Mouse (Mus musculus) embryonic facial prominence, embryonic 10.5 days (tissue): ENCODE measurements around the gene Cracr2a. TPM values are rescaled to one million over a fixed set of nuclear protein-coding genes. Genes with fewer than 3 reads are reported as not detected.

Experiments used
- DNase-seq: peaks from one replicate; pipeline ENCODE4 v3.0.0-alpha.2; 2017; ENCODE audit warnings: low spot score
- H3K27ac ChIP-seq: fragments of 300-500 bp; sonication (generic); replicated peaks from 2 replicates; pipeline ENCODE4 v1.5.1; 2016; ENCODE audit warnings: mild to moderate bottlenecking
- H3K27me3 ChIP-seq: fragments of 300-500 bp; sonication (generic); replicated peaks from 2 replicates; pipeline ENCODE4 v1.6.1; 2016; ENCODE audit warnings: low read depth, mild to moderate bottlenecking; ENCODE audit not compliant: poor library complexity, severe bottlenecking
- H3K36me3 ChIP-seq: fragments of 300-500 bp; sonication (generic); replicated peaks from 2 replicates; pipeline ENCODE4 v1.6.1; 2016; ENCODE audit warnings: mild to moderate bottlenecking, moderate library complexity
- H3K4me1 ChIP-seq: fragments of 300-500 bp; sonication (generic); 2 replicates; pipeline ENCODE4 v1.6.1; 2016
- H3K4me3 ChIP-seq: fragments of 300-500 bp; sonication (generic); 2 replicates; pipeline ENCODE4 v1.5.1; 2016; ENCODE audit warnings: mild to moderate bottlenecking, moderate library complexity
- H3K9me3 ChIP-seq: fragments of 300-500 bp; sonication (generic); 2 replicates; pipeline ENCODE4 v1.6.1; 2016; ENCODE audit warnings: mild to moderate bottlenecking
- WGBS: fragments of 180-500 bp; shearing (Covaris S2); methylation state at CpG from one replicate; pipeline ENCODE4 v1.1.7; 2016; 5-methylcytosine and 5-hydroxymethylcytosine counted together
- polyA plus RNA-seq: library from polyadenylated mRNA; unstranded; fragments of >200 nt; fragmentation: Nextera tagmentation; extraction: Ambion mirVana; gene quantifications from 2 replicates; pipeline ENCODE4 v1.2.1, GENCODE M21; 2016

Gene Cracr2a
- polyA plus RNA-seq, 1 experiment from 2014 or later, result 1.2 TPM

DNA sequence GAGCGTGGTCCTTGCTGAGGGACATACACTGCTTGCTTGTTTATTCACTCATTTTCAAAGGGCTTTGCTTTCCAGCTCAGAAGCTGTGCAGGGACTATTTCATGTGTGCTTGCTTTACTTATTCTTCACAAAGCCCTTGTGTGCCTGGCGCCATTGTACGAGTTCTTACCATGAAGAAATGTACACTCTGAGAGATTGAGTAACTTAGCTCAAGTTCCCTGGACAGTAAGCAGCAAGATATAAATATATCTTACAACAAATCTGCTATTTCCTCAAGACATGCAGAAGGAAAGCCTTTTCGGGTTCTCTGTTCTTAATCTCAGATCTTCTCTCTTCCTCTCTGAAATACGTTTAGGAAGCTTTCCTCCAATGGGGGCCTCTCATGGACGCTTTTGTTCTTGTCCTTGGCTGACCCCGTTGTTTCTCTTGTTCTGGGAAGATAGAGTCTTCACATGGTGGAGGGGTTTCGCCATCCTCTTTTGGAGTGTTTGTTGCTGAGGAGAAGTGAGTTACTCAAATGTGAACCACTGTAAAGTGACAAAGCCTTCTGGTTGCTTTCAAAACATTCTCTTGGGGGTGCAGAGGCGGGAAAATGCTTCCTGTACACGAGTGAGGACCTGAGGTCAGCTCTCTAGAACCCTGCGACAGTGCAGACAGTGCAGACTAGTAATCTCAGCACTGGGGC is 12.8 kb downstream of the Cracr2a start:
- Histone ChIP-seq H3K27me3 (no peaks in the 10 kb centered on the region), H3K4me1 (0 out of 2 replicates have a peak, but pooled peaks cover 3% of the 10 kb centered on the region), H3K4me3 (no peak overlapping the region), H3K27ac (no peak overlapping the region), H3K36me3 (no peaks in the 10 kb centered on the region), H3K9me3 (no peaks in the 10 kb centered on the region)
- DNase-seq, result no peak
- WGBS, result 81% methylated on average over 11 of the region's 11 CpGs

DNA sequence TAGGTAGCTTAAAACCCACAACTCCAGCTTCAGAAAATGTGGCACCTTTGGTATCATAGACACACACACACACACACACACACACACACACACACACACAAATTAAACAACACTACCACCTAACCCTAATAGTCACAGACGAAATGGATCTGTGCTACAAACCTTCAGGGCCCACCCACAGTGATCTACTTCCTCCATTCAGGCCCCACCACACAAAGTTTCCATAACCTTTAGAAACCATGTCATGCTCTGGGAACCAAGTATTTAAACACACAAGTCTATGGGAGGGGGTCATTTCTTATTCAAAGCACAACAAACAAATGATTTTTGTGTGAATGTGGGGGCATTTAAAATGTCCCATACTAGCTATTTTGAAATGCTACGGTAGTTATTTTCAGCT is 14.1 kb downstream of the Cracr2a start:
- Histone ChIP-seq H3K27ac (no peak overlapping the region), H3K9me3 (no peaks in the 10 kb centered on the region), H3K4me3 (no peak overlapping the region), H3K27me3 (no peaks in the 10 kb centered on the region), H3K4me1 (peaks cover 3% of the 10 kb centered on the region; the same call in 1 of the 2 replicates), H3K36me3 (no peaks in the 10 kb centered on the region)
- no peak for DNase-seq
- 83% methylated on average over 2 of the region's 2 CpGs for WGBS

DNA sequence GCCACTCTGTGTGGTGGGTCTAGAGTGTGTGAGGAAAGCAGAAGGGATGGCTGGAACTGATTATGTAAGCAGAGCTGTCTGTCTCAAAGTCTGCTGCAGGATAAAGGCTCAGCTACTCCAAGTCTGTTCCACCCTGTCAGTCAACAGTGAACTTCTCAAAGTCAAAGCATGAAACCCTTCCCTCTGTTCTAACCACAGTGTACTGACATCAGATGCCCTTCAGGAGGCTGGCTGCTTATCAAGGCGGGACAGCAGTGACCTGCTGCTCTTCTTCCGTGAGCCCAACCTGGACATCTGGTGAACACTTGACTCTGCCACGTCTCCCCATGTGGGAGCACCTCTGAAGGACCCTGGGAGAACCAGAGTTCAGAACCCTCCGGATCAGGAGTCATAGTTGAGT is 16.6 kb downstream of the Cracr2a start:
- H3K27me3 ChIP-seq, result 0 out of 2 replicates have a peak, but pooled peaks cover 14% of the 10 kb centered on the region
- no peak overlapping the region for H3K4me3 ChIP-seq
- no peaks in the 10 kb centered on the region for H3K9me3 ChIP-seq
- 66% methylated on average over 4 of the region's 4 CpGs for WGBS
- H3K27ac ChIP-seq, result no peak overlapping the region
- peaks cover 13% of the 10 kb centered on the region for H3K4me1 ChIP-seq
- DNase-seq, result no peak
- H3K36me3 ChIP-seq, result no peaks in the 10 kb centered on the region

DNA sequence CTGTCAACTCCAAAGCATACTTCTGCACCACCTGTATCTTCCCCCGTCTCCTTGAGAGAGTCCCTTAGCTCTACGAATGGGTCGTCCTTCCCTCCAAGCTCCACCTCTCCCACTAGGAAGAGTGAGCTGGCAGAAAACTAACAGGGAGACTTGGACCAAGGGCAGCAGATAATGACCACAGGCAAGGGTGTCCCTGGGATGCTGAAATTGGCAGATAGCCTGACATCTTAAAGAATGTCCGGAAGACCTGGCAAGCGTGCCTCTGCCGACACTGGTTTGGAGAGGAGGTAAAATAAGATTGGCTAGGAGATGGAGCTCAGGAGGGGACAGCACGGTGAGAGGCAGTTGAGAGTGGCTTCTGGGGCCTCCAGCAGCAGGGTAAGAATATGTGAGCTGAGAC is 17.2 kb downstream of the Cracr2a start:
- Histone ChIP-seq H3K27me3 (0 out of 2 replicates have a peak, but pooled peaks cover 14% of the 10 kb centered on the region), H3K36me3 (no peaks in the 10 kb centered on the region), H3K4me1 (peaks cover 15% of the 10 kb centered on the region), H3K9me3 (no peaks in the 10 kb centered on the region), H3K4me3 (no peak overlapping the region), H3K27ac (no peak overlapping the region)
- 78% methylated on average over 7 of the region's 7 CpGs for WGBS
- DNase-seq, result no peak

DNA sequence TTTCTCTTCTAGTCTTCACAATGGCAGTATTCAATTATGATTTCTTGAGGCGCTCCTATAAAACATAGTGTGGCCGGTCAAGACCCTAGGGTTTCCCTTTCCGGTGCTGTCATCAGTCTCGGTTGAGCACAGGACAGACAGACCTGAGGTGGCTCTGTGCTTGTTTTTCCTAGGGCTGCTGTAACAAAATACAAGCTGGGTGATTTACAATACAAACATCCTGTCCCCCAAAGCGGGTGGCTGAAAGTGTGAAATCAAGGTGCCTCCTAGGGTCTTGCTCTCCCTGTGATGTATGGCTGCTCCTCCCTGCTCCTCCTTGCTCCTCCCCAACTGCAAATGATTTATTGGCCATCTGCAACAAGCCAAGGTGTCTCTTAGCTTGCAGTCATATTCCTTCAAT is 17.7 kb downstream of the Cracr2a start:
- H3K4me1 ChIP-seq, result peaks cover 15% of the 10 kb centered on the region
- H3K9me3 ChIP-seq, result no peaks in the 10 kb centered on the region
- H3K27me3 ChIP-seq, result 0 out of 2 replicates have a peak, but pooled peaks cover 14% of the 10 kb centered on the region
- H3K4me3 ChIP-seq, result no peak overlapping the region
- H3K36me3 ChIP-seq, result no peaks in the 10 kb centered on the region
- H3K27ac ChIP-seq, result no peak overlapping the region
- no peak for DNase-seq
- WGBS, result 71% methylated on average over 5 of the region's 5 CpGs

DNA sequence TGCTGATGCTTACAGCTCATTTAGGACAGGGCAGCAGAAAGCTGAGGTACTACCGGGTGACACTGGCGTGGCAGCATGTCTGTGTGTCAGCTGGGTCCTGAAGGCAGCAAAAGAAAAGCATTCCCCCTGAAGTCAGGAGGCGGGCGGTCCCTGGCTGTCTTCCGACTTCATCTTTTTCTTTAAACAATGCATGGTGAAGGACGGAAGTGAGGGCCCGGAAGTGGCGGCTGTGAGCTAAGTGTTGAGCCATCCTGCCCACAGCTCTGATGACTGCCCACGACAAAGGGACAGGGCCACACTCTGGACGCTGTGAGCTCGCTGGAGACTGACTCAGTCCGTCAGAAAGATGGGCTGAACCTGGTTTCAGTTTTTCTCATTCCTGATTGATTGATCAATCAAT is 20.8 kb downstream of the Cracr2a start:
- H3K4me3 ChIP-seq, result peak overlapping the region; percentile 42
- DNase-seq, result no peak
- no peak overlapping the region; the same call in 1 of the 2 replicates for H3K27ac ChIP-seq
- peaks cover 15% of the 10 kb centered on the region for H3K4me1 ChIP-seq
- no peaks in the 10 kb centered on the region for H3K9me3 ChIP-seq
- WGBS, result 56% methylated on average over 12 of the region's 12 CpGs
- 0 out of 2 replicates have a peak, but pooled peaks cover 14% of the 10 kb centered on the region for H3K27me3 ChIP-seq
- H3K36me3 ChIP-seq, result no peaks in the 10 kb centered on the region

DNA sequence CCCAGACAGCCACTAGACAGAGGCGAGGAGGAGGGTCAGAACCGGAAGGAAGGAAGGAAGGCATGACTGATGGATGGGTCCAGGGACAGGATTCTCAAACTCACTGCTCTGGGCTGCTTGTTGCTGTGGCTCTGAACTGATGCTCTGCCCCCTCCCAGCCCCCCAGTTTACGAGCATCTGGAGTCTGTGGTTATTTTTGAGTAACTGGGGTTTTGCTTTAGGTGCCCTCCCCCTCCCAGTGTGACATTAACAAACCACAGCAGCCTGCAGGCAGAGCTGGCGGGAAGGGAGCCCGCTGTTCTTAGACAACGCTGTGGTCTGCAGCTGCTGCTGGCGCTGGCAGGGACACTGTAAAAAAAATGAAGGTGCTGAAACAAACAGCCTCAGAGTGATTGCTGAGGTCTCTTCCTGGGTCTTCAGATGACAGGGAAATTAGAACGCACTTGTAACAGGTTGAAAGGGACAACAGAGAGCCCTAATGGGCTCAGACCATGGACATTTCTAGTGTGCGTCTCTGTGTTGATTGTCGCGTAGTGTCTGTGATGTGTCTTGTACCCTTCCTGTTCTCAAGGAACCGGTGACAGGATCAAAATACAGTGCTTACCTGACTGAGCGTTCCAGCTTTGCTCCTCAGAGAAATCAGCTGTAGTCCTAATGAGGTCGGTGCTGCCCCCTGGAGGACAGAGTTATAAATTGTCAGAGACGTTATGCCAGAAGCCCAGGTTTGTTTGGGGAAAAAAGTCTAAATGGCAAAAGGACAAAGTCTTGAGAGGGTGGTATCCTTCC is 21.4 kb downstream of the Cracr2a start:
- H3K9me3 ChIP-seq, result no peaks in the 10 kb centered on the region
- H3K36me3 ChIP-seq, result no peaks in the 10 kb centered on the region
- peaks cover 15% of the 10 kb centered on the region for H3K4me1 ChIP-seq
- H3K4me3 ChIP-seq, result peak overlapping the region; percentile 42
- DNase-seq, result peak; percentile 80
- H3K27me3 ChIP-seq, result 0 out of 2 replicates have a peak, but pooled peaks cover 14% of the 10 kb centered on the region
- 10% methylated on average over 15 of the region's 15 CpGs for WGBS
- no peak overlapping the region; the same call in 1 of the 2 replicates for H3K27ac ChIP-seq

DNA sequence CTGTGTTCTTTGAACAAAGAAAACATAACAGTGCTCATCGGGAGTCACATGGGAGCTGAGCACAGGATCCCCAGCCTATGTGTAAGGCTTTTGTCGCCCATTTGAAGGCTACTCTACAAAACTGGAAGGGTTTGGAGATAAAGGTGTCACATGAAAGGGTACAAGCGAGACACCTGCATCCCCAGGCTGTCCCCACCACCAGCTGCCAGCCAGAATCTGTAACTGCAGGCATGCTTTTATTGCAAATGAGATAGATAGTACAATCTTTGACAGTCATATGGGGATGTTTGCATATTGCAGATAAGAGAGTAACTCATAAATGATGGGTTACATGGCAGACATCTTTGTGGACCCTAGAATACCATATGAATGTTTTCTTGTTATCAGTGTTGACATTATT is 30.3 kb downstream of the Cracr2a start:
- Histone ChIP-seq H3K4me1 (peaks cover 6% of the 10 kb centered on the region), H3K27ac (no peak overlapping the region), H3K27me3 (peaks cover 20% of the 10 kb centered on the region; the same call in 1 of the 2 replicates), H3K36me3 (no peaks in the 10 kb centered on the region), H3K4me3 (no peak overlapping the region), H3K9me3 (no peaks in the 10 kb centered on the region)
- 77% methylated on average over 3 of the region's 3 CpGs for WGBS
- no peak for DNase-seq

DNA sequence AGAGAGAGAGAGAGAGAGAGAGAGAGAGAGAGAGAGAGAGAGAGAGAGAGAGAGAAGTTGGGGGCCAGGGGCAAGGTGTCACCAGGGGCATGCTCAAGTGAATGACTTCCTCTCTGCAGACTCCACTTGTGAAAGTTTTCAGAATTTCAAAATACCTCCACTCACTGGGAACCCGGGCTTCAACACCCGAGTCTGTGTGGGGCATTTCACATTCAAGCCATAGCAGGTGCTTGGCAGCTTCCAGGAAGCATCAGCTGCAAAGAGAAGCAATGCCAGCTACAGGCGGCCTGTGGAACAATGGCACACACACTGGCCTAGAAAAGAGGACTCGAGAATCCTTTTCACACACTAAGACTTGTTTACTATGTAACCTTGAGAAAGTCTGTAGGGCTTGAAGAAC is 32.3 kb downstream of the Cracr2a start:
- Histone ChIP-seq H3K27ac (no peak overlapping the region), H3K9me3 (no peaks in the 10 kb centered on the region), H3K27me3 (peaks cover 20% of the 10 kb centered on the region; the same call in 1 of the 2 replicates), H3K36me3 (no peaks in the 10 kb centered on the region), H3K4me3 (no peak overlapping the region), H3K4me1 (peaks cover 6% of the 10 kb centered on the region)
- DNase-seq, result no peak
- 60% methylated on average over 4 of the region's 4 CpGs for WGBS

DNA sequence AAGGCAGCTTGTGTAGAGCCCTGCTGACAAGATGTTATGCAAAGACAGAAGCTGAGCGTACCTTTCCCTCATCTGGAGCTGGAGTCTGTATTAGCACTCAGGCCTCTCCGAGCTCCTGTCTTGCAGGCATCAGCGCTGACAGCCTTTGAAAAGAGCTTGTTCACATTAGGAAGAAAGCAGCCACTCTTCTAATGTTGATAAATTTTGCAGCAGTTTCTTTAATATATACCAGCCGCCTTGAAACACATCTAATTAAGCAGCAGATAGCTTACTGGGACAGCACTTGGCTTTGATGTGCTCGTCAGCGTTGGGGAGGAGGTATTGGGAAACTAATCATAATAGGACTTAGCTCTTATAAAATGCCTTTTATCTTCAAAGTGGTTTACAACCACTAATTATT is 38.1 kb downstream of the Cracr2a start:
- no peak overlapping the region for H3K4me3 ChIP-seq
- WGBS, result 81% methylated on average over 6 of the region's 6 CpGs

DNA sequence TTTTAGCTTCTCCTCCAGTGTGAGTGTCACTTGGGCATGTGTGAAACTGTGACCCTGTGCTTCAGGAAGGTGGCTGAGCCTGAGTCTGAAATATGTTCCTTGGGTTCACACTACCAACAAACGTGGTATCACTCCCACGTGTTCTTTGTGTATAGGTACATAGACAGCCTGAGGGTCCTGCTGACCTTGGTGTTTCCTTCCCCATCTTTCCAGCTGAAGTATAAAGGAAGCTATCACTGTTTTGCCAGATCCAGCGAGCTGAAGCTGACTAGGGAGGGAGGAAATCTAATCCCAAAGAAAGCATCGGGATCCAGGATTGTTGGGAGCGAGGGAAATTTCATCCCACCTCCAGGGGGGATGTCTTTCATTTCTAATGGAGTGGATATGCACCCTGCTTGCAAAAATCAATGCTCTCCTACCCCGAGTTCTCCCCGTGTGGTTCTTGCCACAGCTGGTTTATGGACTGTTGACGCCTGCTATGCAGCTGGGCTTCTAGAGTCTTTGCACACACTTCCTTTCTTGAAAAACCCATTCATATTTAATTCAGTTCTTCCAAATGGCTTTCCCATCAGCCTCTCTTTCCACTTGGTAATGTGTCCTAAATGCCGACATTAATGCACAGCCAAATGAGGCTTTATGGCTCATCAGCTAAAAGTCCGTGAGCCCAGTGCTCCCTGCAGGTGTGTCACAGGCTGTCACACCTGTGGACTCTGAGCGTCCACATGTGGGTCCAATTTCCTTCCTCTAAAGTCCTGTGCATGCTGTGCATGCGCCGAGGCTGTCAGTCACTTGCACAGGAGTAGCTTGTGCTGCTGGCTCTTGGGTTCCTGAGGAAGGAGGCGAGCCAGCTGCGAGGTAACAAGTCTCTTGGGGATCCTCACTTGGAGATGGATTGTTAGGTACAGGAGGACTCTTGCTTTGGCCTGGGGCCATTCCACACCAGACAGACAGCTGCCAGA is 44.2 kb downstream of the Cracr2a start:
- DNase-seq, result no peak
- H3K27me3 ChIP-seq, result no peaks in the 10 kb centered on the region
- H3K4me3 ChIP-seq, result no peak overlapping the region
- peaks cover 6% of the 10 kb centered on the region; the same call in 1 of the 2 replicates for H3K9me3 ChIP-seq
- no peak overlapping the region for H3K27ac ChIP-seq
- H3K36me3 ChIP-seq, result no peaks in the 10 kb centered on the region; the same call in 1 of the 2 replicates
- H3K4me1 ChIP-seq, result 0 out of 2 replicates have a peak, but pooled peaks cover 7% of the 10 kb centered on the region
- WGBS, result 68% methylated on average over 15 of the region's 15 CpGs

More for the DNA sequence above, 38.1 kb downstream of the Cracr2a start:
- H3K9me3 ChIP-seq, result peaks cover 6% of the 10 kb centered on the region; the same call in 1 of the 2 replicates
- DNase-seq, result no peak
- no peaks in the 10 kb centered on the region; the same call in 1 of the 2 replicates for H3K36me3 ChIP-seq
- H3K27me3 ChIP-seq, result no peaks in the 10 kb centered on the region
- H3K27ac ChIP-seq, result no peak overlapping the region
- H3K4me1 ChIP-seq, result no peaks in the 10 kb centered on the region

DNA sequence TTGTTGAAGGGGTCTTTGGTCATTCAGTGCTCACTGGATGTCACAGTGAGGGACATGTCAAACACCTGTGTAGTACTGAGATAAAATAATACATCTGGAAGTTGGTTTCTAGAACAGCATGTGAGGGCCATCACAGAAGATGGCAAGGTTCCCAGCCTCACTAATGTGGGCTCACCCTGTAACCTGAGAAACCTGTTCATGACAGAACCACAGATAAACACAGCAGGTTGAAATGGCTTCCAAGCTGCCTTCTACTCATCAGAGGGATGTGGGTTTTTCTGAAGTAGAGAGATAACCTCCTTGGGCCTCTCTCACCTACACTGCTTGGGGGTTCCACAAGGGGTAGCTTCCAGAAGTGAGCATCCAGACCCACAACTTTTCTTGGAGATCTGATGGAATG is 48.5 kb downstream of the Cracr2a start:
- H3K4me3 ChIP-seq, result no peak overlapping the region
- H3K4me1 ChIP-seq, result peaks cover 14% of the 10 kb centered on the region; the same call in 1 of the 2 replicates
- DNase-seq, result no peak
- H3K36me3 ChIP-seq, result no peaks in the 10 kb centered on the region
- no peaks in the 10 kb centered on the region for H3K9me3 ChIP-seq
- no peaks in the 10 kb centered on the region for H3K27me3 ChIP-seq
- H3K27ac ChIP-seq, result no peak overlapping the region
